Mouse (Mus musculus): ENCODE measurements around the gene Edil3. TPM values are rescaled to one million over a fixed set of nuclear protein-coding genes. Genes with fewer than 3 reads are reported as not detected.

Edil3 gene
- polyA plus RNA-seq, 1 experiment from 2014 or later: 5.8 TPM

GRCm38 (mm10) chr13:89253990-89254642 is 432.8 kb downstream of the Edil3 start:
- no peak overlapping the region for H3K9ac ChIP-seq

GRCm38 (mm10) chr13:89256906-89257305 is 435.6 kb downstream of the Edil3 start:
- 40% methylated on average over 1 of the region's 1 CpGs for WGBS

More at GRCm38 (mm10) chr13:89253990-89254642, 432.8 kb downstream of the Edil3 start:
- Histone ChIP-seq H3K4me3 (no peak overlapping the region), H3K27ac (replicated peaks) (no peak overlapping the region), H3K4me2 (no peak overlapping the region), H3K36me3 (no peaks in the 10 kb centered on the region), H3K27me3 (replicated peaks) (no peaks in the 10 kb centered on the region), H3K4me1 (0 out of 2 replicates have a peak, but pooled peaks cover 2% of the 10 kb centered on the region), H3K9me3 (no peaks in the 10 kb centered on the region)
- WGBS: 64% methylated on average over 4 of the region's 4 CpGs
- ATAC-seq (ENCODE audit: extremely low read depth, insufficient number of reproducible peaks, low FRiP score, low TSS enrichment): no peak

DNA sequence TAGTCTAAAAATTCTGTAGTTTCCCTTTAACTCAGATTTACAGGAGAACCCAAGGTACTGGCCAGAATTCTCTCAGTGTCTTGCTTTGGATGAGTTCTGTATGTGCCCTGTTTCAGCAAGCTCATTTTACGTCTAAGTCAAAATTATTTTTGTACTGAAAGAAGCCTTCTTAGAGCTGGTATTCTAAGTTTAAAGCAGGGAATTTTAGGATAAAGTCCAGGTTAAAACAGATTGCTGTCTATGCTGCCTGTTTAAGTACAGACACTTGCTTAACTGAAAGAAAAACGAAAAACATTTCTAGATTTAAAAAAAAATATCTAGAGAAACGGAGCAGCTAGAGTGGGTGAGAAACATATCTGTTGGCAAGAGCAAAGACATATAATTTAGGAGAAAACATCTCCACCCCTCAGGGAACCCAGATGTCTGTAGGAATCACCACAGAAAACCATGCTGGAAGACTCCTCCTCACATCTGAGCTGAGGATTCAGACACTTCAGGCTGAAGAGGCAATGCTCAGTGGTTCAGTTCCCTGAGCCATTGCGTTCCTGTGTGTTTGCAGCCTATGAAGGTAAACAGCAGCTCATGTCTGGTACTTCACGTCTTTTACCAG is 465.5 kb downstream of the Edil3 start:
- H3K27me3 ChIP-seq (replicated peaks): no peaks in the 10 kb centered on the region
- H3K9me3 ChIP-seq: no peaks in the 10 kb centered on the region
- H3K4me3 ChIP-seq: no peak overlapping the region
- ATAC-seq (ENCODE audit: extremely low read depth, insufficient number of reproducible peaks, low FRiP score, low TSS enrichment): no peak
- no peak overlapping the region for H3K4me2 ChIP-seq
- no peaks in the 10 kb centered on the region for H3K4me1 ChIP-seq
- H3K9ac ChIP-seq: no peak overlapping the region
- WGBS: 66% methylated on average over 5 of the region's 5 CpGs
- no peak overlapping the region for H3K27ac ChIP-seq (replicated peaks)
- H3K36me3 ChIP-seq: no peaks in the 10 kb centered on the region

More at GRCm38 (mm10) chr13:89256906-89257305, 435.6 kb downstream of the Edil3 start:
- no peak overlapping the region for H3K27ac ChIP-seq (replicated peaks)
- no peak overlapping the region for H3K4me3 ChIP-seq
- ATAC-seq (ENCODE audit: extremely low read depth, insufficient number of reproducible peaks, low FRiP score, low TSS enrichment): no peak
- no peak overlapping the region for H3K9ac ChIP-seq
- no peaks in the 10 kb centered on the region for H3K9me3 ChIP-seq
- no peaks in the 10 kb centered on the region for H3K27me3 ChIP-seq (replicated peaks)
- no peaks in the 10 kb centered on the region for H3K36me3 ChIP-seq
- H3K4me1 ChIP-seq: 0 out of 2 replicates have a peak, but pooled peaks cover 2% of the 10 kb centered on the region
- no peak overlapping the region for H3K4me2 ChIP-seq

GRCm38 (mm10) chr13:89288201-89288600 is 466.9 kb downstream of the Edil3 start:
- WGBS: 43% methylated on average over 4 of the region's 4 CpGs
- Histone ChIP-seq H3K36me3 (no peaks in the 10 kb centered on the region), H3K4me1 (no peaks in the 10 kb centered on the region), H3K27me3 (replicated peaks) (no peaks in the 10 kb centered on the region), H3K9ac (no peak overlapping the region), H3K4me3 (no peak overlapping the region), H3K4me2 (no peak overlapping the region), H3K9me3 (no peaks in the 10 kb centered on the region), H3K27ac (replicated peaks) (no peak overlapping the region)
- no peak for ATAC-seq (ENCODE audit: extremely low read depth, insufficient number of reproducible peaks, low FRiP score, low TSS enrichment)

DNA sequence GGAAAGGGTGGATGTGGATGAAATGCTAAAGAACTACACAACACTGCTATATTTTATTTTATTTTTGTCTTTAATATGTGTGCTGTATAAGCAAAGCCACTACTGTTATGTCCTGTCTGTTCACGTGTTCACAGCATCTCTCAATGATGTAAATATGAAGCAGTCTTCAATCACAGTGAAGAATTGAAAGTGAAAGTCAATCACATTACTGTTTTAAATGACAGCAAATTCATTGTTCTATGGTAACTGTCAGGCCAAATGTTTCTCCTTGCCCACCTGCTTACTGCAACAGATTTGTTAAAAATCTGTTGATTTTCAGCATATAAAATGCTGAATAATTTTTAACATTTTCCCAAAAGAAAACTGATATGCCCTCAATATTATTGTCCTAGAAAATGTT is 499.9 kb downstream of the Edil3 start:
- H3K4me2 ChIP-seq: no peak overlapping the region
- no peak overlapping the region for H3K9ac ChIP-seq
- no peak overlapping the region for H3K4me3 ChIP-seq
- no peaks in the 10 kb centered on the region for H3K27me3 ChIP-seq (replicated peaks)
- ATAC-seq (ENCODE audit: extremely low read depth, insufficient number of reproducible peaks, low FRiP score, low TSS enrichment): no peak
- H3K36me3 ChIP-seq: no peaks in the 10 kb centered on the region
- H3K9me3 ChIP-seq: no peaks in the 10 kb centered on the region
- WGBS: 76% methylated on average over 1 of the region's 1 CpGs
- H3K4me1 ChIP-seq: no peaks in the 10 kb centered on the region
- no peak overlapping the region for H3K27ac ChIP-seq (replicated peaks)

DNA sequence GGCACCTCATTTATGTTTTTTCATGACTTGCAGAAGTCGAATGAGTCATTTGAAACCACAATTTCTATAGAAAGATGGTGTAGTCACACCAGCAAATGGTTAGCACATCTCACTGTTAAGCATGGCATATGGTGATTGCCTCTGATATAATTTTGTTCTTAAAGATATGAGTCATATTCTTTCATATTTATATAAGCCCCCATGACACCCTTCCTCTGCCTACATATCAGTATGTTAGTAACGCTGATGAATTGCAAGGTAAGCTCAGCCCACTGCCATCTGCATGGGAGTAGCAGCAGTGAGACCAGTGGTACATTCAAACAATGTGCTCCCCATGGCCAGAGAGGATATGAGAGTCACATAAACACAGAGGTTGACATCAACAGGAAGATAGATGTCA is 503.0 kb downstream of the Edil3 start:
- no peaks in the 10 kb centered on the region for H3K27me3 ChIP-seq (replicated peaks)
- no peak overlapping the region for H3K27ac ChIP-seq (replicated peaks)
- no peaks in the 10 kb centered on the region for H3K36me3 ChIP-seq
- 62% methylated on average over 2 of the region's 2 CpGs for WGBS
- H3K9me3 ChIP-seq: no peaks in the 10 kb centered on the region
- H3K9ac ChIP-seq: no peak overlapping the region
- no peak overlapping the region for H3K4me2 ChIP-seq
- no peak overlapping the region for H3K4me3 ChIP-seq
- no peak for ATAC-seq (ENCODE audit: extremely low read depth, insufficient number of reproducible peaks, low FRiP score, low TSS enrichment)
- no peaks in the 10 kb centered on the region for H3K4me1 ChIP-seq

DNA sequence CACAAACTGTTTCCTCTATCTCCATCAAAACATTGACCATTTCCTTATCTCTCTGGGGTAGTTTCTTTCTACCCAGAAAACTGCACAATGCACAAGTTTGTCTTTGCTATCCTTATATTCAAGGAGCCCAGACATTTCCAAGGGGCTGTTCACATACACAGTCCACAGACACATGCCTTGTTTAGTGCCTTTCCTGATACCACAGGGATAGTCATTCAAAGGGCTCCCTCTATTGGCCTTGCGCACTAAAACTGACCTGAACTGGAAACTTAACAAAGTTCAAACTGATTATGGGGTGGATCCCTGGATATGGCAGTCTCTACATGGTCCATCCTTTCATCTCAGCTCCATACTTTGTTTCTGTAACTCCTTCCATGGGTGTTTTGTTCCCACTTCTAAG is 513.2 kb downstream of the Edil3 start:
- no peak overlapping the region for H3K4me3 ChIP-seq
- H3K27me3 ChIP-seq (replicated peaks): no peaks in the 10 kb centered on the region

DNA sequence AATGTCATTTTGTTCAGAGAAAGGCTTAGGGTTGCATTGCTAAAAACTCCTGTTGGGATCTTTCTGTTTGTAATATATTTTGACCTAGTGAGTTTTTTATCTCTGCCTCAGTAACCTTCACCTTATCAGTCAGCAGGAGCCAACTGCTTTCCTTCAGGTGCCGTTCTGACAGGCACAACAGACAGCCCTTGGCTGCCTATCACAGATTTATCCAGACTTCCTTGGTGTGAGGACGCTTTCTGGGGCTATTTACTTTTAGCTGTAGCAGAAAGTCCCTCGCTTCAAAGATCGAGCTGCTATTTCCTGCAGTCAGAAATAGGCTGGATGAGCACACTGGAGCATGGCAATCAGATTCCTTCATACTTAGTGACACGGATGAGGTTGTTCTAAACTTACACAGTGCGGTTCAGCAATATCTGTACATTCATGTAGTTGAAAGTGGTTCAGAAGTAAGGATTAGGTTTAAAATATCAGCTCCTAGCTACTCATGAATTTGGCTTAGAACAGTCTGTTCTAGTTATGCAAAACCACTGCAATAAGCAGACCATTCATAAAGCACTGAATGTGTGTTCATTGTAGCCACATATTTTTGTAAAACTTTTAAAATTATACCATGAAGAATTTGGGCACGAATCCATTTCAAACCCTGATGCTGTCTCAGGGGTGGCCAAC is 514.8 kb downstream of the Edil3 start:
- H3K4me3 ChIP-seq: no peak overlapping the region
- peak overlapping the region; percentile 45; the same call in 1 of the 2 replicates for H3K27ac ChIP-seq (replicated peaks)
- H3K27me3 ChIP-seq (replicated peaks): no peaks in the 10 kb centered on the region
- H3K4me2 ChIP-seq: peak overlapping the region; percentile 52
- no peaks in the 10 kb centered on the region for H3K9me3 ChIP-seq
- H3K36me3 ChIP-seq: no peaks in the 10 kb centered on the region
- H3K4me1 ChIP-seq: peaks cover 12% of the 10 kb centered on the region
- no peak for ATAC-seq (ENCODE audit: extremely low read depth, insufficient number of reproducible peaks, low FRiP score, low TSS enrichment)
- H3K9ac ChIP-seq: peak overlapping the region; percentile 33; the same call in 1 of the 2 replicates
- WGBS: 15% methylated on average over 7 of the region's 7 CpGs

More for the DNA sequence above, 513.2 kb downstream of the Edil3 start:
- Histone ChIP-seq H3K9ac (no peak overlapping the region), H3K4me1 (peaks cover 12% of the 10 kb centered on the region), H3K27ac (replicated peaks) (no peak overlapping the region), H3K9me3 (no peaks in the 10 kb centered on the region), H3K36me3 (no peaks in the 10 kb centered on the region), H3K4me2 (no peak overlapping the region)
- ATAC-seq (ENCODE audit: extremely low read depth, insufficient number of reproducible peaks, low FRiP score, low TSS enrichment): no peak
- 43% methylated on average over 1 of the region's 1 CpGs for WGBS

- Histone ChIP-seq H3K4me2 (no peak overlapping the region), H3K4me3 (no peak overlapping the region), H3K27ac (replicated peaks) (no peak overlapping the region), H3K27me3 (replicated peaks) (no peaks in the 10 kb centered on the region), H3K4me1 (peaks cover 12% of the 10 kb centered on the region), H3K9me3 (no peaks in the 10 kb centered on the region), H3K36me3 (no peaks in the 10 kb centered on the region), H3K9ac (no peak overlapping the region)
- 70% methylated on average over 4 of the region's 4 CpGs for WGBS
- ATAC-seq (ENCODE audit: extremely low read depth, insufficient number of reproducible peaks, low FRiP score, low TSS enrichment): no peak
Observed at GRCm38 (mm10) chr13:89339055-89339454, 517.8 kb downstream of the Edil3 start.

DNA sequence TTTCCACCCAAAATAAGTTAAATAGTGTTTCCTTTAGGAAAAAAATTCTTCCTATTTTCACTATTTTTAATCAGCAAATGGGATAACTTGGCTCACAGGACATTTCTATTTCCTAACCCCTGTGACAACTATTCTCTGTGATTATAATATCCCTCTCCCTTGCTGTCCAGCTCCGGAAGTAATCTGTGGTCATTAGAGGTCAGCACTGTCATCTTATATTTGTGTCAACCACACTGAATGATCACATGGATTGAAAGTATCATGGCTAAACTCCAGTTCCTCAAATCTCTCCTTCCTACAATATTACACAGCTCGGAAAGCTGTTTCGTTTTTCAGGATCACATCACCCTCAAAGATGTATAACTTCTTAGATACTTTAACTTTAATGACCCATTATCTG is 518.5 kb downstream of the Edil3 start:
- Histone ChIP-seq H3K27ac (replicated peaks) (no peak overlapping the region), H3K9me3 (no peaks in the 10 kb centered on the region), H3K27me3 (replicated peaks) (no peaks in the 10 kb centered on the region), H3K4me1 (peaks cover 12% of the 10 kb centered on the region), H3K4me2 (no peak overlapping the region), H3K9ac (no peak overlapping the region), H3K36me3 (no peaks in the 10 kb centered on the region), H3K4me3 (no peak overlapping the region)
- ATAC-seq (ENCODE audit: extremely low read depth, insufficient number of reproducible peaks, low FRiP score, low TSS enrichment): no peak
- WGBS: 80% methylated on average over 3 of the region's 3 CpGs

DNA sequence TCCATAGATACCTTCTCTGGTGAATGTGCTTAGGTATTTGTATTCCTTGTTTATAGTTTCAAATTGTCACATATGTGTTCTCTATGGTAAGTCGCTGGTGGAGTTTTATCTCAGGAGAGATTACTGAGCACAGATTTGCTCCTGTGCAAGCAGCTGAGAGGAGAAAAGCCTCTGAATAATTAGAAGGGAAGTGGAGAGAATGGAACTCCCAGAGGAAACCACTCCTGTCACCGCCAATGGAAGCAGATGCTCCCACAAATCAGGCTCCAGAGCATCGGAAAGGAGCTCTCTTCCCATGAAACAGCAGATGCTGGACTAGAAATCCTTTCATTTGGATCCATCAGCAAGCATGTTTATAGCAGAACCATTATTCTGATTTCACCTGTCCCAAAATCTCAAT is 534.0 kb downstream of the Edil3 start:
- 48% methylated on average over 3 of the region's 3 CpGs for WGBS

More for the DNA sequence above, 534.0 kb downstream of the Edil3 start:
- H3K9me3 ChIP-seq: no peaks in the 10 kb centered on the region
- H3K4me3 ChIP-seq: no peak overlapping the region
- H3K4me2 ChIP-seq: no peak overlapping the region
- H3K27ac ChIP-seq (replicated peaks): no peak overlapping the region
- H3K4me1 ChIP-seq: no peaks in the 10 kb centered on the region
- H3K9ac ChIP-seq: no peak overlapping the region
- no peak for ATAC-seq (ENCODE audit: extremely low read depth, insufficient number of reproducible peaks, low FRiP score, low TSS enrichment)
- H3K27me3 ChIP-seq (replicated peaks): no peaks in the 10 kb centered on the region
- H3K36me3 ChIP-seq: no peaks in the 10 kb centered on the region

All from heart, embryonic 13.5 days (tissue).